Mouse (Mus musculus) embryonic fibroblast, embryonic 13.5 days (primary cell): ENCODE measurements around the gene Txlna. TPM values are rescaled to one million over a fixed set of nuclear protein-coding genes. Genes with fewer than 3 reads are reported as not detected.

Experiments
- H3K27ac ChIP-seq: 2 replicates; pipeline ENCODE4 v1.5.1; 2012; ENCODE audit warnings: low read length, control low read depth, inconsistent platforms; ENCODE audit not compliant: insufficient read depth
- H3K4me1 ChIP-seq: 2 replicates; pipeline ENCODE4 v1.6.1; 2011; ENCODE audit warnings: low read length; ENCODE audit not compliant: control insufficient read depth, insufficient read depth
- H3K4me3 ChIP-seq: 2 replicates; pipeline ENCODE4 v1.5.1; 2011; ENCODE audit warnings: mild to moderate bottlenecking, control low read depth, low read length; ENCODE audit not compliant: insufficient read depth
- CTCF ChIP-seq: IDR thresholded peaks from 2 replicates; pipeline ENCODE4 v1.5.1; 2011; ENCODE audit warnings: mild to moderate bottlenecking, control low read depth, low read length, moderate library complexity, borderline replicate concordance; ENCODE audit not compliant: insufficient read depth
- POLR2A ChIP-seq: IDR thresholded peaks from 2 replicates; pipeline ENCODE4 v1.6.1; 2011; ENCODE audit warnings: low read depth, mild to moderate bottlenecking, control low read depth, low read length, moderate library complexity
- polyA plus RNA-seq: library from polyadenylated mRNA; stranded (reverse); fragments of >200 nt; gene quantifications from 2 replicates; pipeline ENCODE4 v1.2.4, GENCODE M21; 2011; ENCODE audit warnings: low read depth; ENCODE audit not compliant: missing spikeins, insufficient read length

The Txlna gene
- polyA plus RNA-seq, 1 experiment = 56.2 TPM

DNA sequence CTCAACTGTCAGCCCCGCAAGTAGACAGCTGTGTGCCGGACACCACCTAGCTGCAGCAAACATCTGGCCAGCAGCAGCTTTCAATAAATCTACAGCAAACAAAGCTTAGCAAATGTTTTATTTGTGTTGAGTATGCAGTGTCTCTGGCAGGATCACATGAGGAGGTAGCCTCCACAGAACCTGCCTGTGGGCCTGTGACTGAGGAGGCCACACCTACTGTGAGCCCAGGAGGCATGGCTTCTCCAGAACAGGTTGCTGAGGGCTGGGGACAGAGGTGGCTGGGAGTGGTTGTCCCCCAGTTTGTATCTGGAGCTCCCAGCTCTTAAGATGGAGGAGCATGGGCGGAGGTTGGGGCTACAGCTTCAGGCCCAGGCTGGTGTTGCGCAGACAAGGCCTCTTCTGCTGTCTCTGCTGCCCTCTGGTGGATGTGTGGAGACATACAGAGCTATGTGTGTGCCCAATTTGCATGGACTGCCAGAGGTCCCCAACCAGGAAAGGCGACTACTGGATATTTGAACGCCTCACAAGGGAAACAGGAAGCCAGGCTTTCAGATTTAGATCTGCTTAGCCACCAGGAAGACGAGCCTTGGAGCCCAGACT, 32.3 kb downstream of the Txlna start:
- Histone ChIP-seq H3K4me3 (no peak overlapping the region), H3K27ac (no peak overlapping the region), H3K4me1 (no peaks in the 10 kb centered on the region)
- no peak for TF ChIP-seq POLR2A
- TF ChIP-seq CTCF = peak; percentile 98

DNA sequence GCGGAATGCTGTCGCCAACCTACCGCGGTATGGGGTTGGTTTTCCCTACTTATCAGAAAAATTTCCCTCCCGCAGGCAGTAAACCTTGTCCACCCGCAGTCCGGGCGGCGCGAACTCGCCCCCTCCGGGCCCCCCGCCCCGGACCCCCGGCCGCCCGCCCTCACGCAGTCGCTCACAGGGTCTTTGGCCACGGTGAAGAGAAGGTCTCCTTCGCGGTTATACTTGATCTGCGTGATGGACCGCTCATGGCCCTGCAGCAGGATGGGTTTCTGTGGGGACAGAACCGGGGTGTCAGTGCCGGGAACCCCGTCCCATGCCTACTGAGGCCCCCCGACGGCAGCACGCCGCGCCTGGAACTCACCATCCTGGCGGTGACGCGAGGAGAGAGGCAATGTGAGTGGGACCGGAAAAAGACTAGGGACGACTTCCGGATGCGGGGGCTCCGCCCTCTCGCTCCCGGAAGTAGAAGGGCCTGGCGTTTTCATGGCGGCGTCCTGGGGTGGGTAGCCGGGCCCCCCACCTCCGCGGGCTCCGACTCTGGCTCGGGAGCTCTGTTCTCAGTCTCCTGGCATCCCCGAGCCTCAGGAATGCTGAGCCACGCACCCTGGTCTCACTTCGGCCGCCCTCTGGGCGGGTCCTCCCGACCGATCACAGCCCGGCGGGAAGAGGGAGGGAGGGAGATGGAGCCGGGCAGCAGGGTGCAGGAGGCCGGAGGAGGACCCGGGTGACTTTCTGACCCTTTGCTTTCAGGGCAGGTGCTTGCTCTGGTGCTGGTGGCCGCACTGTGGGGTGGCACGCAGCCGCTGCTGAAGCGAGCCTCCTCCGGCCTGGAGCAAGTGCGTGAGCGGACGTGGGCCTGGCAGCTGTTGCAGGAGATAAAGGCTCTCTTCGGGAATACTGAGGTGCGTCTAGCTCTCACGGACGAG, 40.4 kb downstream of the Txlna start, which contains the start of the genes Eif3i and Tmem234:
Eif3i (minus strand) TSS at position 416 of the 926 bp plus-strand sequence.
Tmem234 (plus strand) TSS at position 436 of the 926 bp plus-strand sequence.
- no peak within 1 kb of the TSS for H3K27ac ChIP-seq
- TF ChIP-seq CTCF (no peak), POLR2A (peak; percentile 95)
- H3K4me1 ChIP-seq = peaks cover 10% of the 10 kb centered on the region
- peak within 1 kb of the TSS; percentile 96 for H3K4me3 ChIP-seq

DNA sequence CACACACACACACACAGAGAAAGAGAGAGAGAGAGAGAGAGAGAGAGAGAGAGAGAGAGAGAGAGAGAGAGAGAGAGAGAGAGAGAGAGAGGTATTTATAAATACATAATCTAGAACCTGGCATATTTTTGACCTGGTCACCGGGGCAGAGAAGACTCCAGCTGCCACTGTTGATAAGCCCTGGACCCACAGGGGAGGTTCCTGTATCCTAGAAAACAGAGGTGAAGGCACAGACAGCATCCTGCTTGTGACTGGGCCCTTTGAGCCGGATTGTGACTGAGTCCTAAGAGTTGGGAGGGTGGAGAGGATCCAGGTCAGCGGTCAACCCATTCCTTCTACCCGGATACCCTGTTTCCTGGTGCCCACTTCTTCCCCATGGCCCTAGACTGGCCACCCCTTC, 52.0 kb downstream of the Txlna start:
- H3K4me3 ChIP-seq = no peak overlapping the region
- H3K4me1 ChIP-seq = no peaks in the 10 kb centered on the region
- no peak overlapping the region for H3K27ac ChIP-seq
- TF ChIP-seq CTCF = no peak
- TF ChIP-seq POLR2A = no peak

DNA sequence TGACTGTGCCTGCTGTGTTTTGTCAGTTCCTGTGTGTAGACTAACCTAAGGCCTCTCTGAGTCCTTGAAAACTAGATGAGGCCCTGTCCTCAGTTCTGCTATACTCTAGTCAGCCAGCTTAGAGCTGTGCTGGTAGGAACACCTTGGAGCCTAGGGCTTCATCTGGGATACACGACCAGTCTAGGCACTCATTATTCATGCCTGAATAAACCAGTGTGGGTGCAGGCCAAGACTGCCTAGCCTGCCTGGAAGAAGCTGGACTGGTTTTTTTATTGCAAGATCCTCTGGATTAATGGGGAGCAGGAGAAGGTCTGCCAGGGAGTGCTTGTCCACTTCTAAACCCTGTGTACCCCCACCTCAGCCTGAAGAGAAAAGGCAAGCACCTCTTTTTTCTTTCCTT, 53.9 kb downstream of the Txlna start:
- Histone ChIP-seq H3K4me3 (no peak overlapping the region), H3K4me1 (no peaks in the 10 kb centered on the region), H3K27ac (no peak overlapping the region)
- no peak for TF ChIP-seq CTCF
- TF ChIP-seq POLR2A = no peak

DNA sequence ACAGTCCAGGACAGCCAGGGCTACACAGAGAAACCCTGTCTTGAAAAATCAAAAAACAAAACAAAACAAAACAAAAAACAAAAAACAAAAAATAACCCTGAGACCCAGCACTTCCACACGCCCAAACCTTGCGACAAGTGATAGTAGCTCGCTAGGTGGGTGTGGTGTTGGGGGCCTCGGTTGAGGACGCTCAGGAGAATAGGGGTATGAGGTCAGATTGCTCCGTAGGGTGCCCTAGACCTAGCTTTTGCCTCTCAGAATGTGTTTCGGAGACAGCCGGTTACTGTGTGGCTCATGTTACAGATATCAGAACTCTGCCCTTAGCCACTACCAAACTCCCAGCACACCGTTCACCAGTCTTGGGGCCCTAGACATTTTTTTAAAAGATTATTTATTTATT, 55.1 kb downstream of the Txlna start:
- no peaks in the 10 kb centered on the region for H3K4me1 ChIP-seq
- no peak overlapping the region for H3K4me3 ChIP-seq
- TF ChIP-seq POLR2A (no peak), CTCF (no peak)
- H3K27ac ChIP-seq = no peak overlapping the region

DNA sequence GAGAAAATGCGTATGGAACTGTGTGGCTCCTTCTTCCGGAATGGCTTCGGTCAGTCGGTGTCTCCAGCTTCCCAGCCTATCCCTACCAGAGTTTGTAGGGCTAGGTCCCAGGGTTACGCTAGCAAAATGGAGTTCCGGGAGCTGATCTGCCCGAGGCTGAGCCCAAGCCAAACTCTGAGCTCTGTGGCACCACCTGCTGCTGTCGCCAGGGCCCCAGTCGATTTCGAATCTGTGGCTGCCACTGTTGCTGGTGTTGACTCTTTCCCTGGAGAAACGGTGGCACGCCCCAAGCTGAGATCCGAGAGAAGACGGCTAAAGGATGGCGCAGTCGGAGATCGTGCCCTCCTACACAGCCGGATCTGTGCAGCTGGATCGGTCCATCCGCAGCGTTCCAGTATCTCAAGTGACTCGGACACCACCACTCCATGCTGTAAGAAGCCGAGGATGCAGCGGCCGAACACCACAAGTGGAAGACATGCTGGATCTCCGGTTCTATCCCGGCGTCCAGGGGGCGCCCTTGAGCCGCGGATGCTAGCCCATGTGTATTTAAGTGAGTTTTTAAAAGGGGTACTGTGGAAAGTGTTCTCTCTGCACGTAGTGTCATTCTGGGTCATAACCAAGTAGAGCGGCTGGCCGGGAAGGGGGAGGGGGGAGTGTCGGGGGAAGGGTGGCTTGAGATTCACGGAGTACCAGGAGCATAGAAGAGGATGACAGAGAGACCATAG, 55.8 kb downstream of the Txlna start:
- H3K4me3 ChIP-seq = peak overlapping the region; percentile 30
- peak overlapping the region; percentile 29 for H3K27ac ChIP-seq
- no peaks in the 10 kb centered on the region for H3K4me1 ChIP-seq
- TF ChIP-seq CTCF = peak; percentile 53; the same call in 1 of the 2 replicates
- TF ChIP-seq POLR2A = peak; percentile 60

DNA sequence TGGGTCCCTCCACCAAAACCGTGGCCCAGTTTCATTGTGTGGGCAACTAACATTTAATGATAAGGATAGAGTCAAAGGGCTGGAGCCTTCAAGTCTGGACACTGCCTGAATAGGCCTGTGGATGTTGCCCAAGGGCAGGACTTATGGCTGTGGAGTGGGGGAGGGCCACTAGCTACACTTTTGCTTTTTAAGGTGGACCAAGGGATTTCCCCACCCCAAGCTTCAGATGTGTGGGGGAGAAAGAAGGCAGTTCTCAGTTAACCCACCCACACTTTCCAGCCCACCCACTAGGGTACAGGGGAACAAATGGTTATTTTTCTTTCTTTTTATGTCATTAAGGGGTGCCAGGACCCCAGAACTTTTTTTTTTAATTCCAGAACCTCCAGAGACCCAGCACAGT, 56.5 kb downstream of the Txlna start:
- no peak for TF ChIP-seq CTCF
- TF ChIP-seq POLR2A = no peak
- H3K27ac ChIP-seq = peak overlapping the region; percentile 29; the same call in 1 of the 2 replicates
- H3K4me3 ChIP-seq = peak overlapping the region; percentile 30; the same call in 1 of the 2 replicates
- H3K4me1 ChIP-seq = no peaks in the 10 kb centered on the region

DNA sequence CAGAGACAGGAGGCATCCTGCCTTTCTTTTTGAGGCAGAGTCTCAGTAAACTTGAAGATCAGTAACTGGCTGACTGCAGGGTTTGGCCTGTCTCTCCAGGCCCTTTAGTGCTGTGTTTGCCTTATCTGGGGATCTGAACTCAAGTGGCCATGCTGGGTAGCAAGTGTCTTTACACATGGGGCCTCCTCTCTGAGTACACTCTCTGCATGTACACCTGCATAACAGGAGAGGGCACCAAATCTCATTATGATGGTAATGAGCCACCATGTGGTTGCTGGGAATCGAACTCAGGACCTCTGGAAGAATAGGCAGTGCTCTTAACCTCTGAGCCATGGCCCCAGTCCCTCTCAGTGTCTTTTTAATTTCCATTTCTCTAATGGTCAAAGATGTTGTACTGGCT, 58.6 kb downstream of the Txlna start:
- no peaks in the 10 kb centered on the region for H3K4me1 ChIP-seq
- TF ChIP-seq CTCF (no peak), POLR2A (no peak)
- no peak overlapping the region for H3K27ac ChIP-seq
- H3K4me3 ChIP-seq = no peak overlapping the region

DNA sequence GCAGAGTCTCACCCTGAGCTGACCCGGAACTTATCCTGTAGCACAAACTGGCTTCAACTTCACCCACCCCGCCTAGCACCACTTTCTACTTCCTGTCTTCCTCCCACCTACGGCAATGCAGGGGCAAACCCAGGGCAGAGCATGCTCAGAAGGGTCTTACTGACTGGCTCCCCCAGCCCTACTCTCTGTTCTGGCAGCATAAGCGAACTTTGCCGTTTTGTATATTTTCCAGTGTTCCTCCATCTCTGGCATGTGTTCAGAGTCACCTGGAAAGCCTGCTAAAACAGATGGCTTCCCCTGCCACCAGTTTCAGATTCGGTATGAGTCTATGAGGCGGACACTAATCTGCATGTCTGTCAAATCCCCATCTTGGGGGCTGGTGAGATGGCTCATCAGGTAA, 60.5 kb downstream of the Txlna start:
- no peaks in the 10 kb centered on the region for H3K4me1 ChIP-seq
- H3K27ac ChIP-seq = no peak overlapping the region
- no peak overlapping the region for H3K4me3 ChIP-seq
- TF ChIP-seq POLR2A (no peak), CTCF (no peak)

DNA sequence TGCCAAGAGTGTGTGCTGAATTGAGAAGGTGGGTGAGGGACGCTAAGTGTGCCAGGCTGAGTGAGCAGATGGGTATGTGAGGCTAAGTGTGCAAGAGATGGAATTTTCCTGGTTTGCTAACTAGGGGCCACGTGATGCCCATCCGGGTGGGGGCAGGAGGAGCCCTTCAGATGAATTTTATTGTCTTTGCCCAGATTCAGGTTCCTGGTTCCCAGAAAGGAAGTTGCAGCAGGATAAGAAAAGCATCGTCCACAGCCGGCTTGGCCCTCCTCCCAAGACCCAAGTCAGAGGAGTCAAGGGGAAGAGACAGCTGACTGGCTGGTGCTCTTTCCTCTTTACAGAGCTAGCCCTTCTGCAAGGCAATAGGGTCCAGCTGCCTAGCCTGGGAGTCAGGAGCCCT, 62.4 kb downstream of the Txlna start, which contains the start of gene Fam167b:
Fam167b (minus strand) TSS at position 84 of the 400 bp plus-strand sequence.
- H3K4me1 ChIP-seq = no peaks in the 10 kb centered on the region
- H3K4me3 ChIP-seq = no peak within 1 kb of the TSS
- H3K27ac ChIP-seq = no peak within 1 kb of the TSS
- TF ChIP-seq POLR2A = no peak
